Mouse (Mus musculus) ES-E14 (cell line): ENCODE measurements around the gene Ankrd11. TPM values are rescaled to one million over a fixed set of nuclear protein-coding genes. Genes with fewer than 3 reads are reported as not detected.
A peak's percentile ranks its signal among the peaks of the same experiment; 100 is the strongest.

ENCODE experiments used
- DNase-seq: peaks from one replicate; pipeline ENCODE4 v3.0.0-alpha.2; 2013; ENCODE audit warnings: low read depth, low spot score
- H3K27ac ChIP-seq: 2 replicates; pipeline ENCODE4 v1.5.1; 2012; ENCODE audit warnings: low read depth, mild to moderate bottlenecking, low read length, moderate library complexity, mixed read lengths; ENCODE audit not compliant: poor library complexity, insufficient read depth, severe bottlenecking
- H3K36me3 ChIP-seq: 2 replicates; pipeline ENCODE4 v1.6.1; 2012; ENCODE audit warnings: mild to moderate bottlenecking, low read length, moderate library complexity, mixed read lengths; ENCODE audit not compliant: control insufficient read depth, poor library complexity, insufficient read depth, severe bottlenecking
- H3K4me1 ChIP-seq, 2 experiments: fragments of 150-350 bp in 1 of 2; sonication (generic) in 1 of 2; 2 replicates each; pipeline ENCODE4 v1.6.1; 2012; ENCODE audit warnings: low read length in 2 of 2, mild to moderate bottlenecking in 1 of 2, mixed read lengths in 1 of 2; ENCODE audit not compliant: control insufficient read depth in 2 of 2, insufficient read depth in 2 of 2, poor library complexity in 1 of 2
- H3K4me3 ChIP-seq, 2 experiments: fragments of 150-350 bp in 1 of 2; sonication (generic) in 1 of 2; 2 replicates each; pipeline ENCODE4 v1.5.1; 2012; ENCODE audit warnings: low read length in 2 of 2, low read depth in 1 of 2, mild to moderate bottlenecking in 1 of 2, mixed read lengths in 1 of 2; ENCODE audit not compliant: insufficient read depth in 1 of 2, poor library complexity in 1 of 2, severe bottlenecking in 1 of 2
- H3K9ac ChIP-seq: 2 replicates; pipeline ENCODE4 v1.6.1; 2012; ENCODE audit warnings: low read depth, mild to moderate bottlenecking, low read length, mixed read lengths; ENCODE audit not compliant: poor library complexity, insufficient read depth, severe bottlenecking
- H3K9me3 ChIP-seq: fragments of 150-350 bp; sonication (generic); 2 replicates; pipeline ENCODE4 v1.6.1; 2012; ENCODE audit warnings: low read depth, mild to moderate bottlenecking, low read length; ENCODE audit not compliant: control insufficient read depth, insufficient read depth
- CHD2 ChIP-seq: IDR thresholded peaks from 2 replicates; pipeline ENCODE4 v1.6.1; 2014; ENCODE audit warnings: mild to moderate bottlenecking, low read depth, low read length, inconsistent platforms
- HCFC1 ChIP-seq: IDR thresholded peaks from 2 replicates; pipeline ENCODE4 v1.6.1; 2012; ENCODE audit warnings: low read length, inconsistent platforms, borderline replicate concordance; ENCODE audit not compliant: insufficient read depth
- MAFK ChIP-seq: IDR thresholded peaks from 2 replicates; pipeline ENCODE4 v1.6.1; 2014; ENCODE audit warnings: mild to moderate bottlenecking, low read depth, low read length, inconsistent platforms; ENCODE audit not compliant: insufficient read depth
- ZC3H11A ChIP-seq: IDR thresholded peaks from 2 replicates; pipeline ENCODE4 v1.6.1; 2012; ENCODE audit warnings: low read depth, mild to moderate bottlenecking, inconsistent platforms, low read length, borderline replicate concordance
- ZNF384 ChIP-seq: IDR thresholded peaks from 2 replicates; pipeline ENCODE4 v1.6.1; 2012; ENCODE audit warnings: low read depth, low read length, inconsistent platforms
- in situ Hi-C, 2 experiments: fragments of 600-800 bp; cut with MboI; formaldehyde crosslinking; loops; one replicate each; pipeline ENCODE4 v1.15.1; 2025; ENCODE audit warnings: low sequenced_read_pairs in 2 of 2, inconsistent platforms in 1 of 2; ENCODE audit not compliant: unreplicated experiment in 2 of 2
- total RNA-seq: library from RNA; depleted of rRNA; stranded (reverse); fragments of 300-350 nt; gene quantifications from 2 replicates; pipeline ENCODE4 v1.2.3, GENCODE M21; 2012

Gene Ankrd11
- total RNA-seq, 1 experiment: 155 TPM

DNA sequence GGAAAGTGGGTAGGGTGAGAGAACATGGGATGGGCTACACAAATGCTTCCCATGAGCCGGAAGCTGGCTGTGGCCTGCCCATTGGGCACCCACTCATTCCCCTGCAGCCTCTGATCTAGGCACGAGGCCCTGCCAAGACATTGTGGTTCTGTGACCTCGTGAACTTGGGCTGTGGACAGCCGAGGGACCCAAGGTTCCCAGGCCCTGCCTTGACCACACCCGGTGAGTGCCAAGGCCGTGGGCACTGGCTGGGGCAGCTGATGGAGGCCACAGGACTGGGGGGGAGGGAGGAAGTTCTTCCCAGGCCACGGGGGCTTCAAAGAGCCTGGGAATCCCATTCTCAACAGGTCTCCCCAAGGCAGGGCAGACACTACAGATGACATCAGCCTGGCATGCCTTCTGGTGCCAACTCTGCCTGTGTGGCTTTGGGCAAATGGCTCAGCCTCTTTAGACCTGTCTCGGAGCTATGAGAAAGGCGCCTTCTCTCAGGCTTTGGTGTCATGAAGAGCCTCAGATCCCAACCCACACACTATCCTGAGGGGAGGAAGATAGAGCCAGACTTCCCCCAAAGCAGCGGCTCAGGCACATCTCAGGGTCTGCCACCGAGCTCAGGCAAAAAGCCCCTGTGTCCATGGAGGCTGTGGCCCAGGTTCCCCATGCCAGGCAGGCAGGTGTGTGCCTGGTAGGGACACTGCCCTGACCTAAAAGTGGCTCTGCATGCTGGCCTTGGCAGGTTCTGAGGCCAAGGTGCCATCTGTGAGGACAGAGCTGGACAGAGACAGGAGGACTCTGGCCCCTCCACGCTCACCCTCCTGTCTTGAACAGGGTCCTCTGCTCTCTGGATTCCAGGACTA, 190.2 kb downstream of the Ankrd11 start:
- peaks cover 0 to 2% of the 10 kb centered on the region in 2 experiments; a peak in 1 of 4 replicates for H3K4me1 ChIP-seq
- no peak for DNase-seq
- TF ChIP-seq ZC3H11A (no peak), CHD2 (no peak), ZNF384 (no peak), HCFC1 (no peak), MAFK (no peak)
- H3K4me3 ChIP-seq: no peak overlapping the region
- H3K36me3 ChIP-seq: no peaks in the 10 kb centered on the region
- H3K9me3 ChIP-seq: no peaks in the 10 kb centered on the region
- in situ Hi-C loops: no loop called here
- H3K9ac ChIP-seq: no peak overlapping the region
- H3K27ac ChIP-seq: no peak overlapping the region

DNA sequence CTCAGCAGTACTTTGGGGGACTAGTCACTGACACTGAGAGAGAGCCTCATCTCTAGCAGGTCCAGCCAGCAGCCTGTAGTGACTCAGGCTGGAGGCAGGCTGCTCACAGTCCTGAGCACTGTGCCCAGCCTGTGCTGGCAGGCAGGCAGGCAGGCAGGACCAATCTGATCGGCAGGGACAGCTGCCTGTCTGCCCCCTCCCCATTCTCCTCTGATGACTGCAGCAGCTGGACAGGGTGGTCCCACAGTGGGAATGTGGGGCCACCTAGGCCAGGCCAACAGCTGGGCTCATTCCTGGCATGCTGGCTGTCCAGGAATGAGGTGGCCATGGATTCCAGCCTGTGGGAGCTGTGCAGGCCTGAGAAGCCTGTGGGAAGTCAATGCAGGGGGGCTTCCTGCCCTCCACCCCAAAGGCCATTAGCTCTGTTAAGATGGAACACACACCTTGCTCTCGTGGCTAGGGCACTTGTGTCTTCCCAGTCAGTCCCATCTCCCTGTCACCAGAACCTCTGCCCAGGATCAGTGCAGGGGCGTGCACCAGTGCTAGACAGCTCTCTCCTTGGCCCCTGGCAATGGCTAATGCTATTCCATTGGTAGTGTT, 191.3 kb downstream of the Ankrd11 start:
- Histone ChIP-seq H3K36me3 (no peaks in the 10 kb centered on the region), H3K27ac (no peak overlapping the region), H3K9ac (no peak overlapping the region), H3K4me3 (no peak overlapping the region), H3K9me3 (no peaks in the 10 kb centered on the region), H3K4me1 (peaks cover 0 to 2% of the 10 kb centered on the region in 2 experiments; a peak in 1 of 4 replicates)
- in situ Hi-C loops: no loop called here
- DNase-seq: no peak
- TF ChIP-seq ZC3H11A (no peak), CHD2 (no peak)

- no peak overlapping the region for H3K27ac ChIP-seq
- in situ Hi-C loops: no loop called here
- H3K4me1 ChIP-seq: peaks cover 0 to 2% of the 10 kb centered on the region in 2 experiments; a peak in 1 of 4 replicates
These were observed 192.7 kb downstream of the Ankrd11 start for GRCm38 (mm10) chr8:122849152-122849910.

DNA sequence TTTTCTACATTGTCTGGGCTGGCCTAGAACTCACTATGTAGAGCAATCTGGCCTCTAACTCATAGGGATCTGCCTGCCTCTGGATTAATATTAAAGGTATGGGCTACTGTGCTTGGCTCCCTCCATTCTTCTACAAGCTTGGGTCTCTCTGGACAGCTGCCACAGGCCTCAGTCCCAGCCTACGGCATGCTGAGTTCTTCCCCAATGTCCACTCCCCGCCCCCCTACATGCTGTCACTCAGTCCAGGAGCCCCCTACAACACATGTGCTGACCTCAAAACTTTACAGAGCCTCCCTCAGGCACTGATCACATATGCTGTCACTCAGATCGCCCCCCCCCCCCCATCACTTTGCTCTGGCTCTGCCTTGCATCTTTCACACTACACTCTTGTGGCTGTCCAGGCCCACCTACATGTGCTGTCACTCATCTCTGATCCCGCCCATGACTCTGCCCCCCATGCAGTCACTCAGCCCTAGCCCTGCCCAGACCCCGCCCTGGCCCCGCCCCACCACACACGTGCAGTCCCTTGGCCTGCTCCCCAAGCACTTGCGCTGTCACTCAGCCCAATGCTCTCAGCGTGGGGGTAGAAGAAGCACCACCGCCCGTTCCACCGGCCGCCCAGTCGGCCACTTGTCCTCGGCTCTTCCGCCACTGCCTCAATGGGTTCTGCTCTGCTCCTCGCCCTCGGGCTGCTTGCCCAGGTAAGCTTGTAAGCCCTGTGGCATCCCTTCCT, 194.1 kb downstream of the Ankrd11 start, which contains the start of gene Cdh15:
Gene Cdh15 (plus strand): TSS at position 138 of the 733 bp plus-strand sequence.
- no peaks in the 10 kb centered on the region for H3K36me3 ChIP-seq
- H3K9me3 ChIP-seq: no peaks in the 10 kb centered on the region
- peak within 1 kb of the TSS; percentile 46 to 51; a peak in 3 of 4 replicates for H3K4me3 ChIP-seq
- peak; percentile 59 for DNase-seq
- H3K9ac ChIP-seq: no peak within 1 kb of the TSS
- 0 out of 4 replicates have a peak, but pooled peaks cover 0 to 2% of the 10 kb centered on the region in 2 experiments for H3K4me1 ChIP-seq
- no peak within 1 kb of the TSS for H3K27ac ChIP-seq
- in situ Hi-C loops: no loop called here
- TF ChIP-seq ZNF384 (no peak), ZC3H11A (no peak)

More at GRCm38 (mm10) chr8:122849152-122849910, 192.7 kb downstream of the Ankrd11 start:
- H3K9ac ChIP-seq: no peak overlapping the region
- DNase-seq: no peak
- no peak overlapping the region for H3K4me3 ChIP-seq
- no peak for TF ChIP-seq CHD2
- no peak for TF ChIP-seq MAFK
- no peak for TF ChIP-seq ZNF384
- TF ChIP-seq HCFC1: no peak
- no peak for TF ChIP-seq ZC3H11A
- H3K9me3 ChIP-seq: no peaks in the 10 kb centered on the region
- no peaks in the 10 kb centered on the region for H3K36me3 ChIP-seq
